Mouse (Mus musculus) stomach, embryonic 16.5 days (tissue): Measurements from ENCODE around the gene Cd300lg. TPM values are rescaled to one million over a fixed set of nuclear protein-coding genes. Genes with fewer than 3 reads are reported as not detected.

Source experiments
- ATAC-seq: fragments of 200-750 bp; cut with Nextera tagmentation; 2 replicates; pipeline ENCODE4 v1.8.0; 2017; ENCODE audit warnings: moderate number of reproducible peaks, moderate TSS enrichment; ENCODE audit not compliant: insufficient read depth, low FRiP score
- H3K27ac ChIP-seq: fragments of 300-500 bp; sonication (generic); 2 replicates; pipeline ENCODE4 v1.5.1; 2014; ENCODE audit warnings: low read length
- H3K27me3 ChIP-seq: fragments of 300-500 bp; sonication (generic); 2 replicates; pipeline ENCODE4 v1.6.1; 2014; ENCODE audit warnings: low read length, control low read depth, mixed read lengths; ENCODE audit not compliant: control insufficient read depth, insufficient read depth
- H3K36me3 ChIP-seq: fragments of 300-500 bp; sonication (generic); 2 replicates; pipeline ENCODE4 v1.6.1; 2014; ENCODE audit warnings: low read length; ENCODE audit not compliant: control insufficient read depth, insufficient read depth
- H3K4me1 ChIP-seq: fragments of 300-500 bp; sonication (generic); 2 replicates; pipeline ENCODE4 v1.6.1; 2014; ENCODE audit warnings: low read length, control low read depth, mixed read lengths; ENCODE audit not compliant: control insufficient read depth, insufficient read depth
- H3K4me2 ChIP-seq: fragments of 300-500 bp; sonication (generic); 2 replicates; pipeline ENCODE4 v1.6.1; 2014; ENCODE audit warnings: low read depth, low read length, mixed read lengths
- H3K4me3 ChIP-seq: fragments of 300-500 bp; sonication (generic); replicated peaks from 2 replicates; pipeline ENCODE4 v1.5.1; 2014; ENCODE audit warnings: mild to moderate bottlenecking, low read length
- H3K9ac ChIP-seq: fragments of 300-500 bp; sonication (generic); 2 replicates; pipeline ENCODE4 v1.6.1; 2014; ENCODE audit warnings: low read length
- H3K9me3 ChIP-seq: fragments of 300-500 bp; sonication (generic); replicated peaks from 2 replicates; pipeline ENCODE4 v1.6.1; 2016; ENCODE audit warnings: low read length, control low read depth; ENCODE audit not compliant: control insufficient read depth
- WGBS: fragments of 180-500 bp; shearing (Covaris S2); extraction: QIAGEN DNeasy Blood & Tissue Kit; methylation state at CpG from one replicate; pipeline ENCODE4 v1.1.7; 2014; 5-methylcytosine and 5-hydroxymethylcytosine counted together
- polyA plus RNA-seq: library from polyadenylated mRNA; unstranded; fragments of >200 nt; fragmentation: Nextera tagmentation; extraction: Ambion mirVana; gene quantifications from 2 replicates; pipeline ENCODE4 v1.2.1, GENCODE M21; 2015

Gene Cd300lg
- polyA plus RNA-seq, 1 experiment from 2014 or later = 2.9 TPM

DNA sequence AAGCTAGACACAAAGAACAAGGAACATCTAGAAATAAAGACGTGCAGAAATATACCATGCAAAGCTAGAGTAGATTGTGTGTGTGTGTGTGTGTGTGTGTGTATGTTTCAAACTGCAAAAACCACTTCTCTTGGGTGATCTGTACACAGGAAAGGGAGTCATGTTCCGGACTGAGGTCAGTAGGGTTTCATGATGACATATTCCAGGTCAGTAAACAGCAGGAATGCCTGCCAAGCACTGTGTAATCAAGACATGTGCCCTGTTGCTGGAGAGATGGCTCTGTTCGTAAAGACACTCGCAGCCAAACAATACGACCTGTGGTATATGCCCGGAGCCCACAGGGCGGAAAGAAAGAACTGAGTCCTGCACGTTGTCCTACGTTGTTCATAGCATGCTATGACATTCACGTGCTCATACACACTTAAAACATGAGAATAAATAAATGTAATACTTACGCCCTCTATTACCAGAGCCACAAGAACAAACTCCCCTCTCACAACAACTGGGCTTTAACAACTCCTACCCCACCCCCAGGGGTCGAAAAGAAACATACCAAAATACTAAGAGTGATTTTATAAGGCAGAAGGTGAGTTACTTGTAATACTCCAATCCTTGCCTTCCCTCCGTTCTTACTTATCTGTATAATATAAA is 1.7 kb upstream of the Cd300lg start:
- 50% methylated on average over 13 of the region's 13 CpGs for WGBS
- H3K9ac ChIP-seq = no peak overlapping the region
- 0 out of 2 replicates have a peak overlapping the region, but pooled peaks have one; percentile 16 for H3K4me2 ChIP-seq
- no peaks in the 10 kb centered on the region for H3K9me3 ChIP-seq
- no peaks in the 10 kb centered on the region for H3K4me1 ChIP-seq
- H3K4me3 ChIP-seq = no peak overlapping the region
- no peak for ATAC-seq
- no peaks in the 10 kb centered on the region for H3K27me3 ChIP-seq
- no peak overlapping the region for H3K27ac ChIP-seq
- H3K36me3 ChIP-seq = no peaks in the 10 kb centered on the region

DNA sequence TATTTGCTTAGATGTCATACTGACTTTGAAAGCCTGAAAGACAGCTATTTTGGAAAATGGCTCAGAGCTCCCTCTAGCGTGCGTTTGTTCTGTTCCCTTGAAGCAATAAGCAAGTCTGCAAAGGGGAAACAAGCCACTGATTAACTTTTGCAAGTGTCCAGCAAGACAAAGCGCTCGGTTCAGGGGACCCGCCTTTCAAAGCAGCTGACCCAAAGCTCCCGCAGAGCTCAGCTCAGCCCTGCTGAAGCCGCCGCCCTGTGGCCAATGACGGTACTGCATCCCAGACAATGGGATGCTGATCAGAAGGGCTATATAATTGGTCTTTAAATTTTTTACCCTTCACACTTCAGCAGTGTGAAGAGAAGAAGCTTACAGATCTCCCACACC is 1.2 kb upstream of the Cd300lg start:
- ATAC-seq = peak; percentile 86
- Histone ChIP-seq H3K27me3 (no peaks in the 10 kb centered on the region), H3K4me1 (no peaks in the 10 kb centered on the region), H3K27ac (no peak overlapping the region), H3K9me3 (no peaks in the 10 kb centered on the region), H3K4me2 (0 out of 2 replicates have a peak overlapping the region, but pooled peaks have one; percentile 16), H3K4me3 (no peak overlapping the region), H3K36me3 (no peaks in the 10 kb centered on the region), H3K9ac (no peak overlapping the region)
- WGBS = under 1% methylated on average over 9 of the region's 9 CpGs

DNA sequence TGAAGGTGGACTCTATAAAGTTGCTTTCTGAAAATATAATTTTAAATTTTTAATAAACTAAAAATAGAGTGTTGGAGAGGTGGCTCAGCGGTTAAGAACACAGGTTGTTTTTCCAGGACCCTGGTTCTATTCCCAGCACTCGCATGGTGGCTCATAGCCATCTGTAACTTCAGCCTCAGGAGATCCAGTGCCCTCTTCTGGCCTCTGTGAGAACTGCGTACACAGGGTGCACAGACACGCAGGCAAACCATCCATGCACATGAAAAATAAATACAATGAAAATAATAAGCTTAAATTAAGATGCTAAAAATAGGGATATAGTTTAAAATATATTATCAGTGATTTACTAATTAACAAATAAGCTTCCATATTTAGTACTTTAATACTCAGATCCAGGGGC is 663 bp upstream of the Cd300lg start:
- H3K4me2 ChIP-seq = no peak overlapping the region
- WGBS = 75% methylated on average over 4 of the region's 4 CpGs
- no peak for ATAC-seq

DNA sequence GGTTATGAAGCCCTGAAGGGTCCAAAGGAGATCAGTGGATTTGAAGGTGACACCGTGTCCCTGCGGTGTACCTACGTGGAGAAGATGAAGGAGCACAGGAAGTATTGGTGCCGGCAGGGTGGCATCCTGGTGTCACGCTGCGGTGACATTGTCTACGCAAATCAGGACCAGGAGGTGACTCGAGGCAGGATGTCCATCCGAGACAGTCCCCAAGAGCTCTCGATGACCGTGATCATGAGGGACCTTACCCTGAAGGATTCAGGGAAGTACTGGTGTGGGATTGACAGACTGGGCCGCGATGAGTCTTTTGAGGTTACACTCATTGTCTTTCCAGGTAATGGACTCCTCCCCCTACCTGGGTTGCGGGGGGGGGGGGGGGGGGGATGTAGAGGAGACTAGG is 1.7 kb downstream of the Cd300lg start:
- H3K4me3 ChIP-seq = no peak overlapping the region
- ATAC-seq = no peak
- no peaks in the 10 kb centered on the region for H3K36me3 ChIP-seq
- H3K27me3 ChIP-seq = no peaks in the 10 kb centered on the region
- no peak overlapping the region for H3K4me2 ChIP-seq
- H3K27ac ChIP-seq = no peak overlapping the region
- no peak overlapping the region for H3K9ac ChIP-seq
- no peaks in the 10 kb centered on the region for H3K9me3 ChIP-seq
- 86% methylated on average over 13 of the region's 14 CpGs for WGBS
- H3K4me1 ChIP-seq = no peaks in the 10 kb centered on the region

More for the DNA sequence above, 663 bp upstream of the Cd300lg start:
- H3K36me3 ChIP-seq = no peaks in the 10 kb centered on the region
- H3K4me1 ChIP-seq = no peaks in the 10 kb centered on the region
- no peaks in the 10 kb centered on the region for H3K27me3 ChIP-seq
- no peak overlapping the region for H3K27ac ChIP-seq
- no peak overlapping the region for H3K4me3 ChIP-seq
- H3K9me3 ChIP-seq = no peaks in the 10 kb centered on the region
- no peak overlapping the region for H3K9ac ChIP-seq

DNA sequence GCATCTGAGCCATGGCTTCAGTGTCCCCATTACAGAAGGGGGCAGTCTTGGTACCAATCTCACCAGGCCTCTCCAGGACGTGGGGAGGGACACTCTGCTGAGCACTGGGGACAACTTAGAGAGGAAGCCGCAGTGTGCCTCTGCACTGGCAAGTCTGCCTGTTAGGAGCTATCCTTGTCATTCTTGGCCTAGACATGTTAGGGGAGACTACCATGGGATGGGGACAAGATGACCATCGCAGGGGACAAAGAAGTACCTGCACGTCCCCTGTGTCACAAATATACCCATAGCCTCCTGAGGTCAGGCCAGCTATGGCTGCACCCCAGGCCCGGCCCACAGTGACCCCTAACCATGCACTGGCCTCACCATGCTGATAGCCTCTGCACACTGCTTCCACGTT is 2.1 kb downstream of the Cd300lg start:
- Histone ChIP-seq H3K4me1 (no peaks in the 10 kb centered on the region), H3K9me3 (no peaks in the 10 kb centered on the region), H3K27ac (no peak overlapping the region), H3K27me3 (no peaks in the 10 kb centered on the region), H3K4me2 (no peak overlapping the region), H3K9ac (no peak overlapping the region), H3K4me3 (no peak overlapping the region), H3K36me3 (no peaks in the 10 kb centered on the region)
- 83% methylated on average over 6 of the region's 6 CpGs for WGBS
- no peak for ATAC-seq

DNA sequence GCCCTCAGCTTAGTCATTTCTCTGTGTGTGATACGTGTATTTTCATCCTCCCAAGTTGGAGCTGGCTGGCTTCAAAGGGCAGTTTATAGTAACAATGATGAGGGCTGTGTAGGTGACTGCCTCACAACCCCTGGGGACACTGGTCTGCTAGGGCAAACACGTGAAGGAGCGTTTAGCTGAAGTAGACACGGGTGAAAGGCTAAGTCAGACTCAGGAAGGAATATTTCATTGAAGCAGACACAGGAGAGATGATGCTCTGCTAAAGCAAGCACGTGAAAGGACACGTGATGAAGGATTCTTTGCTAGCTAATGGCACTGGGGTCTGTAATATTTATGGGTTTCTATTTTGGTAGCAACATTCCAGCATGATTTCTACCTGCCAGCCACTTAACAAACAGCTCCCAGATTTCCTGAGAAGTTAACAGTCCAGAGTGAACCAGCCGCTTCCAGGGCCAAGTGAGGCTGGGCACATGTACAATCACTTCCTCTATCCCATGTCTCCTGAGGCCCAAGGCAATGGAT is 3.4 kb downstream of the Cd300lg start:
- 77% methylated on average over 7 of the region's 7 CpGs for WGBS

DNA sequence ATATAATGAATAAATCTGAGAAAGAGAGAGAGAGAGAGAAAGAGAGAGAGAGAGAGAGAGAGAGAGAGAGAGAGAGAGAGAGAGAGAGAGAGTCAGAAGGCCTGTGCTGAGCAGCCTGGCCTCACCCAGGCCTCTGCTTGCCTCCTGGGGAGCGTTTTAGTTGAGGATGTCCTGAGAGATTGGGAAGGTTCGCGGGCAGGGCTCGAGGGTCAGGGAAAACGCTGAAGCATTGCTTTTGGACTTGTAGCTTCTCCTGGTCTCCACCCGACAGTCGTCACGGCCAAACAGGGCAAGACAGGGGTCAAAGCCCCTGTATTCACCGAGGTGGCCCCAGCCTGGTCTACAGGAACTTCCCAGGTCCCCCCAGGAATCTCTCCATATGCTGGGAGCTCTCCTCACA is 5.3 kb downstream of the Cd300lg start:
- Histone ChIP-seq H3K4me3 (no peak overlapping the region), H3K9me3 (no peaks in the 10 kb centered on the region), H3K27me3 (no peaks in the 10 kb centered on the region), H3K36me3 (no peaks in the 10 kb centered on the region), H3K9ac (no peak overlapping the region), H3K27ac (no peak overlapping the region), H3K4me1 (no peaks in the 10 kb centered on the region), H3K4me2 (no peak overlapping the region)
- no peak for ATAC-seq
- WGBS = 77% methylated on average over 9 of the region's 9 CpGs

More for the DNA sequence above, 3.4 kb downstream of the Cd300lg start:
- Histone ChIP-seq H3K36me3 (no peaks in the 10 kb centered on the region), H3K4me3 (no peak overlapping the region), H3K27me3 (no peaks in the 10 kb centered on the region), H3K9me3 (no peaks in the 10 kb centered on the region), H3K9ac (no peak overlapping the region), H3K4me2 (no peak overlapping the region), H3K27ac (no peak overlapping the region), H3K4me1 (no peaks in the 10 kb centered on the region)
- no peak for ATAC-seq

DNA sequence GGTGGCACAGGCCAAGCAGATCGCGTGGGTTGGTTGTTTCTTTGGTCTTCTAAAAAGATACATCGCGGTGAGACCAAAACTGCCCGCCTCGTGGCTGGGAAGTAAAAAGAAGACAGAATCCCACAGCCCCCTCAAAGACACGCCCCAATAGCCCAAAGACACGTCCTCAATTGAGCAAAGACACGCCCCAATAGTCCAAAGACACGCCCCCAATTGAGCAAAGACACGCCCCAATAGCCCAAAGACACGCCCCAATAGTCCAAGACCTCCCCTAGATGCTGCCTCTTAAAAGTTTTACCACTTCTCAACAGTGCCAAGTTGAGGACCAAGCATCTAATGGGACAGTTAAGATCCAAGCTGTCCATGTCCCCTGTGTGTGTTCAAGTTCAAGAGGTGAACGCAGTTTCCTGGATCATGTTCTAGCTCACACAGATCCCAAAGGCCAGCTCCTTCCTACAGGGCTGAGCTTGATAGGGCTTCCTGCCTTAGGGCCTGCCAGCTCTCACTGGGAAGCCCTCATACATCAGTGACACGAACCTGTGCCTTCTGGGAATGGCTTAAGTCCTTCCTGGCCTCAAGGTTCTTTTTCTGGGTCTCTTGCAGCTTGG is 8.7 kb downstream of the Cd300lg start:
- Histone ChIP-seq H3K4me1 (no peaks in the 10 kb centered on the region), H3K9me3 (no peaks in the 10 kb centered on the region), H3K36me3 (no peaks in the 10 kb centered on the region), H3K27ac (no peak overlapping the region; the same call in 1 of the 2 replicates), H3K4me2 (no peak overlapping the region), H3K4me3 (no peak overlapping the region), H3K9ac (no peak overlapping the region), H3K27me3 (no peaks in the 10 kb centered on the region)
- 57% methylated on average over 14 of the region's 14 CpGs for WGBS
- ATAC-seq = no peak

DNA sequence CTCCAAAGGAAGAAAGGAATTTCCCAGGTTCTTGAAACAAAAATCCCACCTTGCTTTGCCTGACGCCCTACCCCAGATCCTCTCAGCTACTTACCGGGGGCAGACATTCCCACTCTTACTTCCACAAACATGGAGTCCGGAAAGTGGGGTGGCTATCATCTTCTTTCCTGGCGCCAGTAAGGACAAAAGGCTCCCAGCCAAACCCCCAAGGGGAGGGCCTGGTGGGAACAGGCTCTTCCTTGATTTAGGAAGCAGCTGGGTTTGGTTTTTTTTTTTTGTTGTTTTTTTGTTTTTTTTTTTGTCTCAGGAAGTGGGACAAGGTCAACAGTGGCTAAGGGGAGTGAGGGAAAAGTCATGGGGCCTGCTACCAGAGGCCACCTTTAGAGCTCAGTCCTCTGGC is 10.2 kb downstream of the Cd300lg start:
- no peak for ATAC-seq
- Histone ChIP-seq H3K9ac (no peak overlapping the region), H3K27me3 (no peaks in the 10 kb centered on the region), H3K27ac (peak overlapping the region; percentile 69; the same call in 1 of the 2 replicates), H3K4me2 (no peak overlapping the region), H3K36me3 (no peaks in the 10 kb centered on the region), H3K9me3 (no peaks in the 10 kb centered on the region), H3K4me1 (no peaks in the 10 kb centered on the region), H3K4me3 (no peak overlapping the region)
- WGBS = 60% methylated on average over 4 of the region's 4 CpGs
